Mouse (Mus musculus) lung, postnatal 10 days (tissue): ENCODE measurements around the gene Atf3.
"Not testable (repeated sequence)": the region's sequence is repeated elsewhere in the genome, so short reads cannot be mapped to it uniquely, and the experiment has no call there.

ENCODE experiments used
- DNase-seq: peaks from one replicate; pipeline ENCODE4 v3.0.0; 2021

Gene Atf3

GRCm38 (mm10) chr1:191189671-191190372, 28.0 kb downstream of the Atf3 start:
- no peak for DNase-seq

DNA sequence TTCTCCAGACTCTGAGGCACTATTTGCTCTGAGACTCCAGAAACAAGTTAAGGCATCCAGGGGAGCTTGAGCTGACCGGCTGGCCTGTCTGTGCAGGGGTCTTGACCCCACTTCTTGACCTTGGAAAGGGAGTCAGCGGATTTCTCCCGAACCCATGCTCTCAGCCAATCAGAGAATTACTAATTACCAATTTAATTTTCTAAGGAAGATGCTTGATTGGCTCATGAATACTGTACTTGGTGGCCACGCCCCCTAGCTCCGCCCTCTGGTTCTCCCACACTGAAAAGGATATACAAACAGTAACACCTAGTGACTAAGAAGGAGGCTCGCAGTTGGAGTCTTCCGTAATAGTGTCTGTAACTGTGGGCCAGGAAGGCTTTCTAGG, 31.5 kb downstream of the Atf3 start:
- DNase-seq = peak; percentile 72

- DNase-seq = peak; percentile 32
Observed at GRCm38 (mm10) chr1:191185761-191186385, 32.0 kb downstream of the Atf3 start.

DNA sequence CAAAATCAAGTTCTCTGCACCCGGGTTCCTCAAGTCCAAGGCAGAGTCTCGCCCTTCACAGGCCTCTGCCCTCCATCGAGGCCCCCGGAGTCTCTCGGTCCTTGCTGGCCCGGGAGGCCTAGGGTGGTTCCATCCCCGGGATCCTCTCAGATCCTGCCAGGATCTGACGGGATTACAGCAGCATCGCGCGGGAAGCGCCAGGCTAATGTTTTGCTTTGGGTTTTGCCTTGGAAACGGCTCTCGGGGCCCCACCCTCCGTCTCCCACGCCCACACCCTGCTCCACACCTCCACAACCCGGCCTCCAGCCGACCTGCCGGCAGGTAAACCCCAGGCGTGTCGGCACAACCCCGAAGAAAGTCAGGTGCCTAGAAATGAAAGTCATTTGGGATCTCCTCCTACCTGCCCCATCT, 33.0 kb downstream of the Atf3 start:
- DNase-seq = peak; percentile 68

GRCm38 (mm10) chr1:191184066-191184815, 33.6 kb downstream of the Atf3 start:
- peak; percentile 52 for DNase-seq

DNA sequence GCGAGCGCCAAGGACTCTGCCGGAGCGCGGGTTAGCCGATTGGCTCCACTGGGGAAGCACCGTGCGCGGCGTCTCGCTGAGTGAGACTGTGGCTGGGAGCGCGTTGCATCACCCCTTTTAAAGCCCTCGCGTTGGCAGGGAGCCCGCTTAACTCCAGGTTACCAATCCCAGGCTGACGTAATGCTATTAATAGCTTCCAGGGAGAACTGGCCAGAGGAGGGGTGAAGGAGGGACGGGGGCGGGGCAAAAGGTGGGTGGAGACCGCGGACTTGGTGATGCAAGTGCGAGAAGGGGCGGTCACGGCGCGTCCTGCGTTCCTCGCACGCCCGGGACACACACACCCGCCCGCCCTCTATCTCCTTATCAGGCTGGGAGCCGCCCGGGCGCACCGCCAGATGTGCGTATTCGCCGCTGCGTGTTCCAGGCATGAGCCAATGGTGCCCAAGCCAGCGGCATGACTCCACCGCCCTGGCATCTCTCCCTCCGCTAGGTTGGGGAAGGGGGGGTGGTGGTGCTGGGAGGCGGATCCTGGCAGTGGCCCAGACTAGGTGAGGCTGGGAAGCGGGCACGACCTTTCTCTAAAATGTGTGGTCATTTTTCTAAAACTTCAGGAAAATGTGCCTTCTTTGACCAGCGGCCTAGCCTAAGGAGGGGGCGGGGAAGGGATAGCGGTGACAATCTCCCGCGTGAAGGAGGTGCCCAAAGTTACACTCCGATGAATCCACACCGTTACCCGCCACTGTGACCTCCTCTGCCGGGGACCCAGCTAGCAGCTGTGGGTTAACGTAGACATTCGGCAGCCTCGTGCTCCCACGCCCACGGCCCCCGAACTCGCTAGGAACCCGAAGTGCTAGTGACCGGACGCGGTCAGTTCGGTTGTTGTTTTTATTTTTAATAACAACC, 34.4 kb downstream of the Atf3 start:
- DNase-seq = peak; percentile 99

GRCm38 (mm10) chr1:191182431-191183162, 35.2 kb downstream of the Atf3 start:
- peak; percentile 80 for DNase-seq

- no peak for DNase-seq
Observed at GRCm38 (mm10) chr1:191181469-191182259, 36.2 kb downstream of the Atf3 start.

- DNase-seq = peak; percentile 10
Observed at GRCm38 (mm10) chr1:191180397-191180796, 37.4 kb downstream of the Atf3 start.

GRCm38 (mm10) chr1:191179846-191180245, 38.0 kb downstream of the Atf3 start:
- DNase-seq = no peak

DNA sequence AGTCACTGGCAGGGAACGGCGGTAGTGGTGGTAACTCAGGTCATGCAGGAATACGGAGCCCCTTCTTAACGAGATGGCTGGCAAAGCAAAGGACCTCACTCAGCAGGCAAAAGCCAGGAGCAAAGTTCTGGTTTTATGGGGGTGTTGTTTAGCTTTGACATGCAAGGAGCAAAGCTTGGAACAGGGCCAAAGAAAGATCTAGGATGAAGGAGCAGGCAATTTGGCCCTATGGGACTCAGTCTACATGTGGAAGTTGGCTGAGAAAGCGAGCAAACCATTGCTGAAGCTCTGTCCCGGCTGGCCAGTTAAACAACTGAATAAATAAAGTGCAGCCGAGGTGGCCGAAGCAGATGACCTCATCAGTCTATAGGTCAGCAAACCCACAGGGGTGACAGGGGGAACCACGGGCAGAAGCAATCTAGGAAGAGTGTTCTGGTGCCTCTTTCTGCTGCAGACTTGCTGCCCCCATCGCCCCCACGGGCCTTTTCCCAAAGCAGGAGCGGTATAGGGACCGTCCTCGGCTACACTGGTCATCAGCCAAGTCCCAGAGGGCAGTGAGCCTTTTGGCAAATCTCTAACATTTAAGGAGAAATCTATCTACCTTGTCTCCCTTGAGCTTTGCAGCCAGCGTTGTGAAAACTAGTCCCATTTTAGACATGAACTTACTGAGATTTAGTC, 39.2 kb downstream of the Atf3 start:
- DNase-seq = no peak

DNA sequence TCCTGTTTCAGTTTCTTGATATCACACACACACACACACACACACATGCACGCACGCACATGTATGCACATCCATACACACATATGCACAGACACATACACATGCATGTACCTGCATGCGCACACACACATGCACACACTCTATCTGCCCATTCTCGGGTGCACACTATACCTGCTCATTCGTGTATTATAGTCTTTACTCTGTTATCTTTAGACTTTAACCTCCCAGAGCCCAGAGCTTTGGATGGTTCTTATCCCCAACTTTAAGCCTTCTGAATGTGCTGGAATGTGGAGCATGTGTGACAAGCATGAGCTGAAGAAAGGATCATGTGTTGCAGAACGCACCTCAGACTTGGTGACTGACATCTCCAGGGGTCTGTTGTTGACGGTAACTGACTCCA, 41.0 kb downstream of the Atf3 start:
- no peak for DNase-seq

GRCm38 (mm10) chr1:191172487-191172886, 45.4 kb downstream of the Atf3 start:
- peak; percentile 61 for DNase-seq

GRCm38 (mm10) chr1:191170444-191170843, 47.4 kb downstream of the Atf3 start:
- no peak for DNase-seq

- DNase-seq = no peak
Observed at GRCm38 (mm10) chr1:191166189-191166588, 51.6 kb downstream of the Atf3 start.

DNA sequence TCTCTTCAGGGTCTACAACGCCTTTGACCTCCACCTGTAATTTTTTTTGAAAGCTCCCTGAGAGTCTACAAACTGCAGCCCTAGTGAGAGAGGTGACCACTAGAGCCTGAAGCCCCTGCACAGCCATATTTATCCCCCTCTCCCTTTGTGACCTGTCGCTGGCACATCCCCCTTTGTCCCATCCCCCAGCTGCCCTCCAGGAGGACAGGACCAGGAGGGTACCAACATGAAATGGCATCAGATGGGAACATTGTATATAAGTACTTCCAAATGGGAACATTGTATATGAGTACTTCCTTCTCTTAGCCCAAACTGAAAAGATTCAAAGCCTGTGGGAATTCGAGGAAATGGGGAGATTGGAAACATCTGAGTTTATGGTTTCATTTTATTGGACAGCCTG, 53.1 kb downstream of the Atf3 start, which contains the start of gene Fam71a:
Fam71a (minus strand) TSS at position 101 of the 400 bp plus-strand sequence.
- DNase-seq = no peak

- no peak for DNase-seq
Observed at GRCm38 (mm10) chr1:191154314-191154713, 63.5 kb downstream of the Atf3 start.

GRCm38 (mm10) chr1:191153052-191153451, 64.8 kb downstream of the Atf3 start:
- DNase-seq = peak; percentile 67

- DNase-seq = no peak
Observed at GRCm38 (mm10) chr1:191150924-191151605, 66.8 kb downstream of the Atf3 start.

- DNase-seq = not testable (repeated sequence)
Observed at GRCm38 (mm10) chr1:191149489-191149888, 68.3 kb downstream of the Atf3 start.
